Mouse (Mus musculus) midbrain, embryonic 10.5 days (tissue): ENCODE data around the gene Tespa1. TPM values are rescaled to one million over a fixed set of nuclear protein-coding genes. Genes with fewer than 3 reads are reported as not detected.
"Not testable (repeated sequence)": the region's sequence is repeated elsewhere in the genome, so short reads cannot be mapped to it uniquely, and the experiment has no call there.

Source experiments
- DNase-seq: peaks from one replicate; pipeline ENCODE4 v3.0.0-alpha.2; 2017; ENCODE audit warnings: low spot score
- H3K27ac ChIP-seq: fragments of 300-500 bp; sonication (generic); replicated peaks from 2 replicates; pipeline ENCODE4 v1.5.1; 2016; ENCODE audit warnings: mild to moderate bottlenecking
- H3K27me3 ChIP-seq: fragments of 300-500 bp; sonication (generic); 2 replicates; pipeline ENCODE4 v1.6.1; 2016; ENCODE audit warnings: low read depth, mild to moderate bottlenecking; ENCODE audit not compliant: poor library complexity, severe bottlenecking
- H3K36me3 ChIP-seq: fragments of 300-500 bp; sonication (generic); 2 replicates; pipeline ENCODE4 v1.6.1; 2016; ENCODE audit warnings: mild to moderate bottlenecking, moderate library complexity
- H3K4me1 ChIP-seq: fragments of 300-500 bp; sonication (generic); 2 replicates; pipeline ENCODE4 v1.6.1; 2016
- H3K4me3 ChIP-seq: fragments of 300-500 bp; sonication (generic); 2 replicates; pipeline ENCODE4 v1.5.1; 2016; ENCODE audit warnings: mild to moderate bottlenecking, moderate library complexity
- H3K9me3 ChIP-seq: fragments of 300-500 bp; sonication (generic); replicated peaks from 2 replicates; pipeline ENCODE4 v1.6.1; 2016; ENCODE audit warnings: mild to moderate bottlenecking
- WGBS: fragments of 180-500 bp; shearing (Covaris S2); methylation state at CpG from one replicate; pipeline ENCODE4 v1.1.7; 2016; 5-methylcytosine and 5-hydroxymethylcytosine counted together
- polyA plus RNA-seq: library from polyadenylated mRNA; unstranded; fragments of >200 nt; fragmentation: Nextera tagmentation; extraction: Ambion mirVana; gene quantifications from 2 replicates; pipeline ENCODE4 v1.2.1, GENCODE M21; 2016

Tespa1 gene
- polyA plus RNA-seq, 1 experiment from 2014 or later, result not detected

GRCm38 (mm10) chr10:130368384-130368783, 45.7 kb downstream of the Tespa1 start:
- Histone ChIP-seq H3K4me3 (no peak overlapping the region), H3K9me3 (no peaks in the 10 kb centered on the region), H3K4me1 (no peaks in the 10 kb centered on the region), H3K27ac (no peak overlapping the region), H3K27me3 (no peaks in the 10 kb centered on the region), H3K36me3 (no peaks in the 10 kb centered on the region)
- no peak for DNase-seq

- Histone ChIP-seq H3K36me3 (no peaks in the 10 kb centered on the region), H3K27ac (no peak overlapping the region), H3K4me3 (no peak overlapping the region), H3K9me3 (no peaks in the 10 kb centered on the region), H3K27me3 (no peaks in the 10 kb centered on the region), H3K4me1 (no peaks in the 10 kb centered on the region)
- 94% methylated on average over 2 of the region's 2 CpGs for WGBS
- no peak for DNase-seq
Observed at GRCm38 (mm10) chr10:130370005-130370682, 47.5 kb downstream of the Tespa1 start.

GRCm38 (mm10) chr10:130371644-130372043, 49.0 kb downstream of the Tespa1 start:
- H3K9me3 ChIP-seq, result no peaks in the 10 kb centered on the region

GRCm38 (mm10) chr10:130372491-130373173, 50.0 kb downstream of the Tespa1 start:
- Histone ChIP-seq H3K9me3 (no peaks in the 10 kb centered on the region), H3K4me1 (no peaks in the 10 kb centered on the region), H3K36me3 (no peaks in the 10 kb centered on the region), H3K27me3 (no peaks in the 10 kb centered on the region), H3K4me3 (no peak overlapping the region), H3K27ac (no peak overlapping the region)
- WGBS, result 88% methylated on average over 2 of the region's 2 CpGs
- no peak for DNase-seq

More at GRCm38 (mm10) chr10:130371644-130372043, 49.0 kb downstream of the Tespa1 start:
- H3K36me3 ChIP-seq, result no peaks in the 10 kb centered on the region
- H3K27me3 ChIP-seq, result no peaks in the 10 kb centered on the region
- no peak overlapping the region for H3K27ac ChIP-seq
- no peaks in the 10 kb centered on the region for H3K4me1 ChIP-seq
- no peak overlapping the region for H3K4me3 ChIP-seq
- no peak for DNase-seq
- WGBS, result 66% methylated on average over 1 of the region's 1 CpGs

GRCm38 (mm10) chr10:130375145-130375544, 52.5 kb downstream of the Tespa1 start:
- Histone ChIP-seq H3K4me3 (no peak overlapping the region), H3K9me3 (no peaks in the 10 kb centered on the region), H3K4me1 (no peaks in the 10 kb centered on the region), H3K36me3 (no peaks in the 10 kb centered on the region), H3K27me3 (no peaks in the 10 kb centered on the region), H3K27ac (no peak overlapping the region)
- no peak for DNase-seq
- WGBS, result 89% methylated on average over 2 of the region's 2 CpGs

- Histone ChIP-seq H3K27ac (no peak within 1 kb of the TSS), H3K4me1 (no peaks in the 10 kb centered on the region), H3K9me3 (no peaks in the 10 kb centered on the region), H3K36me3 (no peaks in the 10 kb centered on the region), H3K4me3 (no peak within 1 kb of the TSS), H3K27me3 (no peaks in the 10 kb centered on the region)
- no peak for DNase-seq
Observed at GRCm38 (mm10) chr10:130394232-130394631, 71.6 kb downstream of the Tespa1 start, which contains the start of gene Vmn2r84. TSS of gene Vmn2r84 (minus strand) at chr10:130394332.

- not testable (repeated sequence) for H3K4me1 ChIP-seq, H3K4me3 ChIP-seq, H3K36me3 ChIP-seq, DNase-seq, H3K27ac ChIP-seq, H3K27me3 ChIP-seq, H3K9me3 ChIP-seq
- WGBS, result 70% methylated on average over 32 of the region's 35 CpGs
Observed at GRCm38 (mm10) chr10:130412167-130412698, 89.6 kb downstream of the Tespa1 start.

Other genes with a start within 250 kb of the Tespa1 start
- not detected in 2 replicates for gene Olfr823, start 207.5 kb upstream of the Tespa1 start, polyA plus RNA-seq
- gene Olfr824, start 192.9 kb upstream of the Tespa1 start, polyA plus RNA-seq, result not detected in 2 replicates
- not detected in 2 replicates for gene Olfr825, start 156.1 kb upstream of the Tespa1 start, polyA plus RNA-seq
- gene Olfr826, start 138.7 kb upstream of the Tespa1 start, polyA plus RNA-seq, result not detected in 2 replicates
- gene Olfr827, start 108.5 kb upstream of the Tespa1 start, polyA plus RNA-seq, result not detected in 2 replicates
- gene Neurod4, start 42.6 kb upstream of the Tespa1 start, polyA plus RNA-seq, result 13.4 and 16.0 TPM in 2 replicates
- not detected in 2 replicates for gene Vmn2r84, start 71.5 kb downstream of the Tespa1 start, polyA plus RNA-seq
- gene Vmn2r85, start 106.8 kb downstream of the Tespa1 start, polyA plus RNA-seq, result not detected in 2 replicates
- gene Vmn2r86, start 133.2 kb downstream of the Tespa1 start, polyA plus RNA-seq, result not detected in 2 replicates
- 0.05 TPM in 1 of 2 replicates, not detected in the other for gene Vmn2r87, start 174.5 kb downstream of the Tespa1 start, polyA plus RNA-seq